Mouse (Mus musculus): ENCODE measurements around the gene Ppp1r12b. TPM values are rescaled to one million over a fixed set of nuclear protein-coding genes. Genes with fewer than 3 reads are reported as not detected.

The Ppp1r12b gene
- 5.0 and 5.8 TPM in 2 replicates for polyA plus RNA-seq (2016; fragmentation: Nextera tagmentation; extraction: Ambion mirVana)

DNA sequence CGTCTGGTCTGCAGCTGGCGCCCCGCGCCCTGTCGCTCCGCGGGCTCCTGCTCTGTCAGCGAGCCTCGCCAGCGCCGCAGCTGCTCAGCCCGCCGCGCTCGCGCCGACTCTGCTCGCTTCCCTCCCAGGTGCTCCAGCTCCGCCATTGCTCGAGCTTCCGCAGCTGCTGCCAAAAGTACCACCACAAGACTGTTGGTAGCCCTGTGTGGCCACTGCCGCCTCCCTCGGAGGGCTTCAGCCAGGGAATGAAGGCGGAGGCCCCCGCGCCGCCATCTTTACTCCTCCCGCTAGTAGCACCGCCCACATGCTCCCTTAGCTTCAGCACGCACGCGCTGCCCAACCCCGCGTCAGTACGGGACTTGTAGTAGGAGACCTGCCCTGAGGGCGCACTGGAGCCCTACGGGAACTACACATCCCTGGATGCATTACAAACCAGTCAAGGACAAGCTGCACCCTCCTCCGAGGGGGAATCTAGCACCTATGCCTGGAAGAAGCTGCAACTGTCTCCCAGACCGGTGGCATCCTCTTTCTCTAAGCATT, at the start of gene Ppp1r12b:
TSS of gene Ppp1r12b (minus strand) at position 306 of the 540 bp plus-strand sequence.
- Histone ChIP-seq H3K4me3 (peak within 1 kb of the TSS; percentile 93), H3K27me3 (replicated peaks; ENCODE audit: low read depth, poor library complexity, severe bottlenecking) (no peaks in the 10 kb centered on the region; the same call in 1 of the 2 replicates), H3K27ac (replicated peaks) (peak within 1 kb of the TSS; percentile 94), H3K36me3 (replicated peaks) (no peaks in the 10 kb centered on the region), H3K4me1 (peaks cover 23% of the 10 kb centered on the region), H3K9me3 (no peaks in the 10 kb centered on the region)
- under 1% methylated on average over 39 of the region's 39 CpGs for WGBS
- DNase-seq (ENCODE audit: low spot score) = peak; percentile 95

DNA sequence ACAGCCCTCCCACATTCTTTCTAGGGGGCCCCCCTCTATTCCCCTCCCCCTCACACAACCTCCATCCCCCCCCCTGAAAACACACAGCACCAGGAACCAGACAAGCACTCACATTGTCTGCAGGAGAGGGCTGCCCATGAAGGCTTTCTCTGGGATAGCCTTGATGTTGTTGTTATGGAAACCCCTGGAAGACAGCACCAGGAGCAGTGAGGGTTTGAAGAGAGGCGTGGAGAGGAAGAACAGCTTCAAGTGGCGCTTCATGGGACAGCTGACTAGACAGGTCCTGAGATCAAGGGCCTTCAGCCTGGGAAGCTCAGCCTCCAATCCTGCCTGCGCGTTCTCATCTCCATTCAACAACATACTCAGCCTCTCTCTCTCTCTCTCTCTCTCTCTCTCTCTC, 47.6 kb upstream of the Ppp1r12b start:
- Histone ChIP-seq H3K36me3 (replicated peaks) (no peaks in the 10 kb centered on the region), H3K9me3 (no peaks in the 10 kb centered on the region), H3K4me1 (peaks cover 14% of the 10 kb centered on the region; the same call in 1 of the 2 replicates), H3K4me3 (no peak overlapping the region), H3K27me3 (replicated peaks; ENCODE audit: low read depth, poor library complexity, severe bottlenecking) (no peaks in the 10 kb centered on the region), H3K27ac (replicated peaks) (no peak overlapping the region)
- WGBS = 48% methylated on average over 4 of the region's 4 CpGs
- no peak for DNase-seq (ENCODE audit: low spot score)

DNA sequence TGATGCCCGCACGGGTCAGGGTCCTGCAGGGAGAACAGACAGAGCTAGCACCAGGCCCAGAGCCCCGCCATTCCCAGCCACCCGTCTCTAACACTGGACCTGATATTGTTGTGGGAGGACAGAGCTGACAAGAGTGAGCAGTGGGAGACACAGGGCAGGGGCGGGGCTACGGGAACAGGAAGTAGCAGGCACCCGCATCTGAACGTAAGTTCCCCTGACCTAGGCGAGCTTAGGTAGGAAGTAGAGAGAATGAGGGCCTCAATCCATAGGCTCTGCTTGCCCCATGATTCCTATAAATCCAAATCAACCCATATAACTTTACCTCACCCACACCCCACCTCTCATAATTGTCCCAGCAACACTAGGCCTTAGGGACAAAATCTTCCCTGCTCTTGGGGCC, 44.8 kb upstream of the Ppp1r12b start:
- Histone ChIP-seq H3K36me3 (replicated peaks) (no peaks in the 10 kb centered on the region), H3K4me1 (peaks cover 15% of the 10 kb centered on the region), H3K27me3 (replicated peaks; ENCODE audit: low read depth, poor library complexity, severe bottlenecking) (peaks cover 13% of the 10 kb centered on the region), H3K9me3 (no peaks in the 10 kb centered on the region), H3K4me3 (no peak overlapping the region), H3K27ac (replicated peaks) (no peak overlapping the region)
- no peak for DNase-seq (ENCODE audit: low spot score)
- WGBS = 79% methylated on average over 9 of the region's 9 CpGs

DNA sequence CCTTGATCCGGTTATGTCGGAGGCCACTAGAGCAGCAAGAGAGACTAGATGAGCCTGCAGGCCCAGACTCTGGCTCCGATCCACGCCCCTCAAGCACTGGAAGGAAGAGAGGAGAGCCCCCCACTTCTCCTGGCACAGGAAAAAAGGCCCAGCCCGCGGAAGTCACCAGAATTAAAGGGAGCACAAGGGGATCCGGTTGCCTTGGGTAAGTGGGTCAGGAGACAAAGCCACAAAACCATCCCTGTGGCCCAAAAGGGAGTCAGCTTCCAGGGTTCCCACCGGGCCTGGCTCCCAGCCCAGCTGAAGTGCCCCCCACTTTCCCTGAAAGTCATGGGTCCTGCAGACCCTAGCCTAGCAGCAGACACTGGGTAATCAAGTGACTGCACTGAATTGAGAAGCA, 42.5 kb upstream of the Ppp1r12b start:
- H3K4me1 ChIP-seq = peaks cover 14% of the 10 kb centered on the region
- no peak overlapping the region for H3K4me3 ChIP-seq
- H3K36me3 ChIP-seq (replicated peaks) = no peaks in the 10 kb centered on the region
- peaks cover 21% of the 10 kb centered on the region for H3K27me3 ChIP-seq (replicated peaks; ENCODE audit: low read depth, poor library complexity, severe bottlenecking)
- DNase-seq (ENCODE audit: low spot score) = no peak
- peak overlapping the region; percentile 10; the same call in 1 of the 2 replicates for H3K27ac ChIP-seq (replicated peaks)
- H3K9me3 ChIP-seq = no peaks in the 10 kb centered on the region
- WGBS = 86% methylated on average over 8 of the region's 8 CpGs

DNA sequence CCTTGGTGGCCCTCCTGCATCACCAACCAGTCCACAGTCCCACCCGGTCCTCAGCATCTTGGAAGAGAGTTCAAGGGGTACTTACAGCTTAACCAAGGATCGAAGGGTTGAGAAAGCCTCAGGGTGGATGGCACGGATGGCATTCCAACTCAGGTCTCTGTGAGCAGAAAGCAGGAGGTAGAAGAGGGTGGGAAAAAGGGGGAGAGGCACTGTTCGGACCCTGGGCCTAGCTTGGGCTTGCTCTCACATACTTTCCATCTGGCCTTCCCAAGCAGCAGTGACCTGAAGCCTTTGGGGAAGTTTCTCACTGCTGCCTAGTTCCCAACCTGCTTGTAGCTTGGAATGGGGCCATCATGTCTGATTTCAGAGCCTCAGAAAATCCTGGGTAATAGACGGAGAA, 41.8 kb upstream of the Ppp1r12b start:
- Histone ChIP-seq H3K9me3 (no peaks in the 10 kb centered on the region), H3K4me3 (no peak overlapping the region), H3K27ac (replicated peaks) (0 out of 2 replicates have a peak overlapping the region, but pooled peaks have one; percentile 10), H3K4me1 (peaks cover 14% of the 10 kb centered on the region), H3K27me3 (replicated peaks; ENCODE audit: low read depth, poor library complexity, severe bottlenecking) (peaks cover 22% of the 10 kb centered on the region), H3K36me3 (replicated peaks) (no peaks in the 10 kb centered on the region)
- no peak for DNase-seq (ENCODE audit: low spot score)
- WGBS = 83% methylated on average over 5 of the region's 5 CpGs

DNA sequence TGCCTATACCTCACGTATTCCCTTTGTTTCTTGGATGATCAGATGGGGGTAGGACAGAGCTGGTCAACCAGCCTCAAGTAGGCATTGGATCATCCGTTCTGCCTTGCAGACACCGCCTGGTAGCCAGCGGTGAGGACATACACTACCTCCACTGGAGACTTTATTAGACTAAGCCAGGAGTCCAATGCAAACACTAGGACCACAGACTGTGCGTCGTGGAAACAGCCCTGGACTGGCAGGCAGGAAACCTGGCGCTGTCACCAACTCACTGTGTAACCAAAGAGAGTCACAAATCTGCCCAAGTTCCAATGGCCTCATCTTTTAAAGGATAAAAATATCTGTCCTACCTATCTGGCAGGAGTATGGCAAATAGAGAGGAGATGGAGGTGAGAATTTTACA, 40.7 kb upstream of the Ppp1r12b start:
- no peaks in the 10 kb centered on the region for H3K9me3 ChIP-seq
- WGBS = 91% methylated on average over 7 of the region's 7 CpGs
- no peaks in the 10 kb centered on the region for H3K36me3 ChIP-seq (replicated peaks)
- no peak overlapping the region for H3K27ac ChIP-seq (replicated peaks)
- no peak overlapping the region for H3K4me3 ChIP-seq
- H3K27me3 ChIP-seq (replicated peaks; ENCODE audit: low read depth, poor library complexity, severe bottlenecking) = peaks cover 26% of the 10 kb centered on the region
- DNase-seq (ENCODE audit: low spot score) = no peak
- peaks cover 25% of the 10 kb centered on the region for H3K4me1 ChIP-seq

DNA sequence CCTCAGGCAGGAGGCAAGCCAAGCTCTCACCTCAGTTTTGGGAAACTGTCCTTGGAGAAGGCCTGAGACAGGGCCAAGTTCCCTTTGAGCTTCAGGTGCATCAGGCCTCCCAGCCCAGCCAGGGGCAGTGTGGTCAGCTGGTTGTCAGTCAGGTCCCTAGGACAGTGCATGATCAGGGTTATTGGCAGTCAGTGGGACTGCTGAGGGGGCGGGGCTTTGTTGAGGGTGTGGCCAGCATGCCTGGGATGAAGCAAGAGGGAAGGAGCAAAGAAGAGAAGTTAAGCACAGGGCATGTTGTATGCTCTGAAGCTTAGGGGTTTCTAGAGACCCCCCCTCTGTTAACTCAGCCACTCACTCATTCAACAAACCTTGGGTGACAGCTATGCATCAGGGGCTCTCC, 40.2 kb upstream of the Ppp1r12b start:
- peaks cover 27% of the 10 kb centered on the region for H3K4me1 ChIP-seq
- no peak overlapping the region for H3K4me3 ChIP-seq
- 29% methylated on average over 1 of the region's 1 CpGs for WGBS
- peaks cover 31% of the 10 kb centered on the region for H3K27me3 ChIP-seq (replicated peaks; ENCODE audit: low read depth, poor library complexity, severe bottlenecking)
- no peaks in the 10 kb centered on the region for H3K9me3 ChIP-seq
- no peak overlapping the region for H3K27ac ChIP-seq (replicated peaks)
- H3K36me3 ChIP-seq (replicated peaks) = no peaks in the 10 kb centered on the region
- no peak for DNase-seq (ENCODE audit: low spot score)

DNA sequence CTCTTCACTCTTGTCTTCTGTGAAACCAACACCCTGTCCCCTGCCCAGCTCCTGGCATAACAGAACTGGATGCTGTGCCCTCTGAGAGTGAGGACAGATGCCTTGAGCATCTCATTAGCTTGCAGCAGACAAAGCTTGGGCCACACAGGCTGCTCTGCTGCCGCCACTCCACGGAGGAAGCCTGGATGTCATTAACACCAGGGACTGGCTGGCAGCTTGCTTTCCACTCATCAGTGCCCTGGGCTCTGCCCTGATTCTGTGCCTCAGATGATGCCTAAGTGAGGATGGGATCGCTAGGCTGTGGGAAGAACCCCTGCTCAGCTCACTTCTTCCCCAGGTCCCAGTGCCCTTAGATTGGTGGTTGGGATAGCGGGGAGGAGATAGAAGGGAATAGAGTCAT, 39.7 kb upstream of the Ppp1r12b start:
- Histone ChIP-seq H3K27me3 (replicated peaks; ENCODE audit: low read depth, poor library complexity, severe bottlenecking) (peaks cover 36% of the 10 kb centered on the region), H3K4me1 (peaks cover 27% of the 10 kb centered on the region), H3K27ac (replicated peaks) (no peak overlapping the region), H3K36me3 (replicated peaks) (no peaks in the 10 kb centered on the region), H3K4me3 (no peak overlapping the region), H3K9me3 (no peaks in the 10 kb centered on the region)
- WGBS = 76% methylated on average over 4 of the region's 4 CpGs
- no peak for DNase-seq (ENCODE audit: low spot score)

DNA sequence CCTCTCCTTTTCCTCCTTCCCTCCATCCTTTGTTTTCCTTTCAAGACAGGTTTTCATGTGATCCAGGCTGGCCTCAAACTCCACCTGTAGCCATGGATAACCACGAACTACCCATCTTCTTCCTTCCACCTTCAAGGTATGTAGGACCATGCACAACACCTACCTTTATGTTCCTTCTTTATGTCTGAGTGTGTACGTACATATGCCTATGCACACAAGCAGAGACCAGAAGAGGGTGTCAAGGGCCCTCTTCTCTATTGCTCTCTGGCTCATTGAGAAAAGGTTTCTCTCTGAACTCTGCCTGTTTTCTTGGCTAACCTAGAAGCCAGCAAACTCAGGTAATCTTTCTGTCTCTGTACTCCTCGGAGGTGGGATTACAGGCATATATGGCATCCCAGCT, 39.0 kb upstream of the Ppp1r12b start:
- Histone ChIP-seq H3K4me3 (no peak overlapping the region), H3K4me1 (peaks cover 27% of the 10 kb centered on the region), H3K9me3 (no peaks in the 10 kb centered on the region), H3K27ac (replicated peaks) (no peak overlapping the region), H3K36me3 (replicated peaks) (no peaks in the 10 kb centered on the region), H3K27me3 (replicated peaks; ENCODE audit: low read depth, poor library complexity, severe bottlenecking) (peaks cover 43% of the 10 kb centered on the region)
- no peak for DNase-seq (ENCODE audit: low spot score)
- WGBS = 80% methylated on average over 3 of the region's 3 CpGs

DNA sequence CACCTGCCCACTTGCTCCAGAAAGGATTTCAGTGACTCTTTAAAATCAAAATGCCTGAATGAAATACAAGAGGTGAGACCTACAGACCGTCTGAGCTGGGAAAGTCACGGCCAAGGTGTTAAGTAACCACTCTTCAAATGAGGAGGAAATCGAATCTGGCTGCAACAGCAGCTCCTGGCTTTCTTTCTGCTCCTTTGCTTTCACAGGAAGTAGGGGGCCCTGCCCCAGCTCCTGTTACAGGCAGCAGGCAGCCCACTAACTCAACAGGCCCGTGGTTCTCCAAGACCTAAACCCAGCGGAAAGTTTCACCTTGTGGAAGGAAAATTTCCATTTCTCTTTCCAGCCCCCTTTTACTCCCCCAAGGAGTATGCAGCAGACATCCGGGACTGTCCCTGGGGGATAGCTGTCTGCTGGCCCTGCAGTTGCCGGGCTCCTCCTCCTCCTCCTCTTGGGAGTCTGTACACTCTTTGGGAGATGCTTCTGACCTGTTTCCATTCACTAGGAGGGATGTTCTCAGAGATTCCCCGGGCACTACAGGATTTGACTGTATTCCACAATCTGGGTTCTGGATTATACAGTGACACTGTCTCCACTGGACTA, 36.4 kb upstream of the Ppp1r12b start:
- H3K4me1 ChIP-seq = peaks cover 37% of the 10 kb centered on the region

DNA sequence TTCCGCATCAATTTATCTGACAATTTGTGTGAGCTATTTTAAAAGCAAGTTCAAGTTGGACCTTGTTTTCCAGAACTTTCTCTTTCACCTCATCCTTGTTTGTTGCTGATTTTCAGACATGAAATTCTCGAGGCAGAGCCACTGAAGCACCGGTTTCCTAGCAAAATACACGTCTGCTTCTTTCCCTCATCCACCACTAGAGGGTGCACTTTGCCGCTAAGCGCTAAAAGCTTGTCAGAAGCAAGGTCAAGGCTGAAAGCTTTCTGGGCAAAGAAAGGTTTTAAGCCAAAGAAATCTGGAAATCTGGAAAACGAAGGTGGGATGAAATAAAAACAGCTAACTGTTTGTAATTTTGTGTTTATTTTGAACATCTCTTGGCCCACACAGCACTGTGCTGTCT, 33.6 kb upstream of the Ppp1r12b start:
- Histone ChIP-seq H3K36me3 (replicated peaks) (no peaks in the 10 kb centered on the region), H3K9me3 (0 out of 2 replicates have a peak, but pooled peaks cover 2% of the 10 kb centered on the region), H3K27ac (replicated peaks) (no peak overlapping the region), H3K27me3 (replicated peaks; ENCODE audit: low read depth, poor library complexity, severe bottlenecking) (peaks cover 71% of the 10 kb centered on the region), H3K4me3 (no peak overlapping the region), H3K4me1 (peaks cover 27% of the 10 kb centered on the region)
- 10% methylated on average over 7 of the region's 7 CpGs for WGBS
- peak; percentile 81 for DNase-seq (ENCODE audit: low spot score)

More for the DNA sequence above, 36.4 kb upstream of the Ppp1r12b start:
- Histone ChIP-seq H3K27ac (replicated peaks) (peak overlapping the region; percentile 49; the same call in 1 of the 2 replicates), H3K9me3 (no peaks in the 10 kb centered on the region), H3K36me3 (replicated peaks) (no peaks in the 10 kb centered on the region), H3K4me3 (no peak overlapping the region), H3K27me3 (replicated peaks; ENCODE audit: low read depth, poor library complexity, severe bottlenecking) (peaks cover 59% of the 10 kb centered on the region)
- WGBS = 37% methylated on average over 8 of the region's 8 CpGs
- DNase-seq (ENCODE audit: low spot score) = peak; percentile 43

DNA sequence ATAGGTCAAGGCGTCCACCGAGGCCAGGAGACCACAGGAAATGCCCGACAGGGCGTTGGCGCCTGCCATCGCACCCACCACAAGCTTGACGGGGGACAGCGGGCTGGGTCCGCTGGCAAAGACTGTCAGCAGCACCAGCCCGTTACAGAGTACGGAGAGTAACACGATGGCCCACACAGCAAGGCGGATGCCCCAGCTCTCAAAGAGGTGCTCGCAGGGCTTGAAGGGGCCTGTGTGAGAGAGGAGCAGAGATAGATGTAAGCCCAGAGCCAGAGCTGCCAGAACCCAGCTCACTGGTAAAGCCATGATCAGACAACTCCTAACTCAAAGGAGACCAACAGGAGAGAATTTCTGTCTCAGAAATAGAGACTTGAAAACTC, 32.2 kb upstream of the Ppp1r12b start:
- peaks cover 62% of the 10 kb centered on the region for H3K27me3 ChIP-seq (replicated peaks; ENCODE audit: low read depth, poor library complexity, severe bottlenecking)
- H3K27ac ChIP-seq (replicated peaks) = peak overlapping the region; percentile 79
- WGBS = 13% methylated on average over 14 of the region's 14 CpGs
- 0 out of 2 replicates have a peak, but pooled peaks cover 2% of the 10 kb centered on the region for H3K9me3 ChIP-seq
- peak overlapping the region; percentile 63 for H3K4me3 ChIP-seq
- DNase-seq (ENCODE audit: low spot score) = no peak
- H3K36me3 ChIP-seq (replicated peaks) = no peaks in the 10 kb centered on the region
- H3K4me1 ChIP-seq = peaks cover 27% of the 10 kb centered on the region
